Mouse (Mus musculus) lung, adult 18-20 months (tissue): Measurements from ENCODE around the gene Odc1.

Experiments used
- DNase-seq, 2 experiments: peaks; one replicate each; pipeline ENCODE4 v3.0.0; 2022; ENCODE audit warnings: mixed read lengths in 2 of 2

Gene Odc1

GRCm38 (mm10) chr12:17588906-17589612, 44.5 kb downstream of the Odc1 start:
- DNase-seq = peak; percentile 10 to 42

GRCm38 (mm10) chr12:17591249-17591648, 46.7 kb downstream of the Odc1 start:
- DNase-seq = no peak

GRCm38 (mm10) chr12:17593956-17594355, 49.4 kb downstream of the Odc1 start:
- no peak for DNase-seq

- no peak for DNase-seq
These were observed 50.1 kb downstream of the Odc1 start for GRCm38 (mm10) chr12:17594701-17595100.

GRCm38 (mm10) chr12:17595166-17595565, 50.6 kb downstream of the Odc1 start:
- DNase-seq = no peak
